Mouse (Mus musculus) frontal cortex, postnatal 36 days (tissue): ENCODE data around the gene Kcnn1.
"Not testable (repeated sequence)": the region's sequence is repeated elsewhere in the genome, so short reads cannot be mapped to it uniquely, and the experiment has no call there.

Experiments used
- DNase-seq, 2 experiments: peaks; one replicate each; pipeline ENCODE4 v3.0.0; 2022; ENCODE audit warnings: low spot score in 2 of 2

The Kcnn1 gene

DNA sequence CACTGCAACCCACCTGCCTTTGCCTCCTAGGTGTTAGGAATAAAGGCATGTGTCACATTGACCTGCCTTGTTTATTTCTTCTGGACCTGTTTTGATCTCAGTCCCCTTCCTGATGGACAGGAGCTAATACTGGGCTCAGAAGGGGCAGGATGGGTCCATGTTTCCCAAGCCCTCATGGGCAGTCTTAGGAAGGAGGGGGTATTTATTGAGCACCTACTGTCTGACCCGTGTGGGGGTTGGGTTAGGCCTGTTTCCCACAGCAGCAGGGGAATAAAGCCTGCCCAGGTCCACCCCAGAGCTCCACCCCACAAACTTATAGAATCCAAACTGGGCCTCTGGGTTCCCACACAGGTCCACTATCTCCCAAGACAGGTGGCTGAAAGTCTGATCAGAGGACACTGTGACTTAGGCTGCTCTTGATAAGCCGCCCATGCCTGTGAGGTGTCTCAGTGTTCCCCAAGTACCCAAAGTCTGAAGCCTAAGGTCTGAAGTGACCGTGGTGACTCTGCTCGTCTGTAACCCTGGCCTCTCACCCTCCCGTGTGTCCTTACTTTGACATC lies 19.8 kb downstream of the Kcnn1 start:
- no peak for DNase-seq

DNA sequence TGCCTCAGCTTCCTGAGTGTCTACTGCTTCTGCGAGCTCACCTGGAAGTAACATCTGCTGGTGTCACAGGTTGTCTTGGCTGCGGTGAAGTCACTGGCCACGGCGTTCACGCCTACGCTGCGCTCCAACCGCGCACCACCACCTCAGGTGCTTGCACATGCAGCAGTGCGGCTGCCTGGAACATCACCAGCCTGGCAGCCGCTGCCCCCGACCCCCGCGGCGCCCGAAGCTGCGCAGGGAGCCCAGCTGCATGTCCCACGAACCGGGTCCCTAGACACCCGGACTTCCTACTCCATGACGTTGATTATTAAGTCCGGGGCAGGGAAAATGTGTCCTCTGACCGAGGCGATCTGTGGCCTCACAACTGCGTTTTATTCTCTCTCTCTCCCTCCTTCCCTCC lies 20.6 kb downstream of the Kcnn1 start:
- DNase-seq: no peak

DNA sequence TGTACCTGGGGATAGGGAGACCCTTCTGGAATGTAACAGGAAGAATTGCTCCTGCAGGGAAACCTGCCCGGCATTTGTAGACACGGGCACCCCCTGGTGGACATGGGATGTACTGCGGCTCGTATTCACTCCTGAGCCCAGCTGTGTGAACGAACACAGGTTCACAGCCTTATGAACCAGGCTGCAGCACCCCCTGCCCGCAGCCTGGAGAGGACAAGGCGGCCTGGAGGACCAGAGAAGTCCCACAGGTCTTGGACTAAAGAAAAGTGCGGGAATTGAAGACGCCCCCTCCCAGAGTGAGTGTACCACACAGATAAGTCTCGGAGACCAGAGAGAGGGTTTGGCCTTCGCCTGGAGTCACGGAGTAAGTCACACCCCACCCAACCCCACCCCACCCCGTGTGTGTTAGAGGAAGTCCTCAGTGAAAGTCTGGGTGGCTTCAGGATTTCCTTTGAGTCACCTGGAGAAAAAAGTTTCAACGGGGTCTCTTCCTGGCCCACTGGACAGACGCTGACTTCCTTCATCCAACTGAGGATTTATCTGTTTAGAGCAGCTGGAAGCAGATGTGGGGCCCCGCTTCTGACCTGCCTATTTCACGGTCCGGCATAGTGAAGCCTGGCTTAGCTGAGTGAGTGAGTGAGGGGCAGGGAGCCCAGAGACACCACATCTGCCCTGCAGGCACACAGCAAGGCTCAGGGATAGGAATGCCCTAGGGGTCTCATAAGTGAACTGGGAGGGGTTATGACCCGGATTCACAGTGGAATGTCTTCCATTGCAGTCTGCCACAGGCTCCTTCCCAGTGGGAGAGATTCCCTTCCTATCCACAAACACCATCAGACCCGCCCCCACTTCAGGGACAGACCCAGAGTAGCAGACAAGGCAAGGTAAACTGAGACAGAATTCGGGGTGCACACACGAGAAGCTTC lies 21.6 kb downstream of the Kcnn1 start:
- DNase-seq: peak; percentile 93 to 94

DNA sequence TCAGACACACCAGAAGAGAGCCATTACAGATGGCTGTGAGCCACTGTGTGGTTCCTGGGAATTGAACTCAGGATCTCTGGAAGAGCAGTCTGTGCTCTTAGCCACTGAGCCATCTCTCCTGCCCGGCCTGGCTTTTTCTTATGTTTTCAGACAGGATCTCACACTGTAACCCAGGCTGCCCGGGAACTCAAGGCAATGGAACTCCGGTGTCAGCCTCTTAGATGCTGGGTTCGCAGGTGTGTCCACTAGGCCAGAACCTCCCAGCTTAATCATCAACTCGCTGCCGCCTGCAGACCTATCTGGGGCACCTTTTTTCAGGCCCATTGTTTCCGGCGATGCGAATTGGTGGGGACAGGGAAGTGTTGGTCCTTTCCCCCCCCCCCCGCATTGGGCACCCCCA lies 22.5 kb downstream of the Kcnn1 start:
- no peak for DNase-seq

DNA sequence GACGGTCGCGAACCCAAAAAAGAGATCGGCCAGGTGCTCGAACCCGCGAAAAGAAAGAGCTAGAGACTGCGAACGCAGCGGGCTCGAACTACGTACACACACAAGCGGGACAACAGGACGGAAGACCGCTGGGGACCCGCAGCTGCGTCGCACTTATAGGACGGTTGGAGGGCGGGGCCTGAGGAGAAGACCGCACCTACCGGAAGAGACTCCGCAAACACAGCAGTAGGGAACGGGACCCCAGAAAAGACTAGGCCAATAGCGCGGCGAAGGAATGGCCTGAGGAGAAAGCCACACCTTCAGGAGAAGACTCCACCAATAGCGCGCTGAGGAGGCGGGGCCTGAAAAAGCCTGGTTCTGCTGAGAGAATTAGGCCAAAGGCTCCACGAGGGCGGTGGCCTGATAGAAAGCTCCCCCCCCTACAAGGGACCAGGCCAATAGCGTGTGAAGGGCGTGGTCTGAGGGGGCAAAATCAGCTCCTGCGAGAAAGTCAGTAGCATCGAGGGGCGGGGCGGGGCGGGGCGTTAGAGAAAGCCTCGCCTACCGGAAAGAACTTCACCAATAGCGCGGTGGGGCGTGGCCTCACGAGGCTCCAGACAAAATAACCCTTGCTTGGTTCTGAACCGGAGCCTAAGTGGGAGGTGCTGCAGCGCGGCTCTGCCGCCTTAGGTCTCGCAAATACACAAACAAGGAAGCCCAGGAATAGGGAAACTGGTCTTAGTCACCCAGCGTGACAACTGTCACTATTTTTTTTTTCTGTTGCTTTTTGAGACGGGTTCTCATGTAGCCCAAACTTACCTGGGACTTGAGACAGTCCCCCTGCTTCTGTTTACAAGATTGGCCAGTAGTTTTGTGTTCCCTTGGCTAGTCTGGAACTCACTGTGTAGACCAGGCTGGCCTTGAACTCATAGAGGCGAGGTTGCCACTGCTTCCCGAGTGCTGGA lies 23.4 kb downstream of the Kcnn1 start, which contains the start of gene Arrdc2:
Arrdc2 (minus strand) TSS at position 313 of the 944 bp plus-strand sequence.
- peak; percentile 95 to 99 for DNase-seq

DNA sequence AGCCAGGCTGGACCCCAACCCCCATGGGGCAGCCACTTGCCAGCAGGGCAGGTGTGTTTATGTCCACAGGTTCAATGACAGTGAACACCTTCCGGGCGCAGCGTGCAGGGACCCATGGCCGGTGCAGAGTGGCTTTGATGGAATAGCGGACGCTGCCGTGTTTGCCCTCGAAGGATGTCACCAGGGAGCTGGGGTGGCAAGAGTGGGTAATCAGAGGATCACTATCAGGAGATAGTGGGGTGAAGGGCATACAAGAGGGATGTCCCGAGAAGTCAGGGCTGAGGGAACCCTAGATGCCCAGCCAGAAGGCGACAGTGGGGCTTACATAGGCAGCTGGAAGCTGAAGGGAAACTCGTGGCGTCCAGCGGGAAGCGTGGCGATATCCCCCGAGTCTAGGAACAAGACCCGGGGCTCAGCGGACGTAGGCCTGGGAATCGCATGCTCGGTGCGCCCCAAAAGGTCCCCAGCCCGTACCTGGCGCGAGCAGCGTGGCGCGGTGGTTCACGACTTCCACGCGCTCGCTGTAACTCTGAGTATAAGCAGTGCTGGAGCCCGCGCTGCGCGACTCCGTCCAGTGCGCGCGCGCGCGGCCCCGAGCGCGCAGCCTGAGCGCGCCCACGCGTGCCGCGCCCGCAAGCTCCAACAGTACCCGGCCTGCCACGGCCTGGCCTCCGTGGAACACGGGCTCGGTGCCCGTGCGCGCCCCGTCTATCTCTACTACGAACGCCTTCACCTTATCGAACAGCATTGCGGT lies 24.2 kb downstream of the Kcnn1 start:
- DNase-seq: peak in 1 of 2 experiments; percentile 41

DNA sequence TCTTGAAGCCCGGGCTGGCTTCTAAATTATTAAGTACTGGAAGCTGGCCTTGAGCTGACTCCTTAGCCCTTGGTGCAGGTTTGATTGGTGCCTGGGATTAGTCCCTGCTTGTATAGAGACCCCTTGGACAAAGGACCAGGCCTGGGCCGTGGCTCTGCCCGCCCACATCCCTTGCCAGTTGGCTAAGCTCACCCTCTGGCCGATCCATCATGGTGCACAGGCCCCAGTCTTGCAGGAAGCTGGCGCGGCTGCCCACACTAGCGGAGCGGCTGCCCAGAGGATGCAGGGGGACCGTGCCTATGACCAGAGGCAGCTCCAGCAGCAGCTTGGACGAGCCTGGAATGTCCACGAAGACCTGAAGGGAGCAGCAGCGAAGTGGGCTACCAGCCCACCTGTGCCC lies 26.4 kb downstream of the Kcnn1 start:
- DNase-seq: no peak

DNA sequence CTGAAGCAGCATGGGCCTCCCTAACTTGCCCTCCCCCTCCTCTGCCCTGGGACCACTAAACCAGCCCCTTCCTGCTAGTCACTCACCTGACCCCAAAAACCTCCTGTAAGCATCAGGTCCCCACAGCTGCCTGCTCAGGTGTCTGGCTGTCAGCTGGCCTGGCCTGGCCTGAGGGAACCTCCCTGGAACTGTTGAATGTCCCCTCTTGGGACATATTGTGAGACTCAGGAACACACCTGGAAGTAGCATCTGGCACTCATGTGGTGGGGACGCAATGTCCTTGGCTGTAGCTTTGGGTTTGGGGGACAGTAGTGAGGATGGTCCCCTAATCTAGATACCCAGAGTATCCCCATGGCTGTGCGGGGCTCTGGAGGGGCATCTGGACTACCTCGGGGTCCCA lies 29.0 kb downstream of the Kcnn1 start:
- DNase-seq: no peak

DNA sequence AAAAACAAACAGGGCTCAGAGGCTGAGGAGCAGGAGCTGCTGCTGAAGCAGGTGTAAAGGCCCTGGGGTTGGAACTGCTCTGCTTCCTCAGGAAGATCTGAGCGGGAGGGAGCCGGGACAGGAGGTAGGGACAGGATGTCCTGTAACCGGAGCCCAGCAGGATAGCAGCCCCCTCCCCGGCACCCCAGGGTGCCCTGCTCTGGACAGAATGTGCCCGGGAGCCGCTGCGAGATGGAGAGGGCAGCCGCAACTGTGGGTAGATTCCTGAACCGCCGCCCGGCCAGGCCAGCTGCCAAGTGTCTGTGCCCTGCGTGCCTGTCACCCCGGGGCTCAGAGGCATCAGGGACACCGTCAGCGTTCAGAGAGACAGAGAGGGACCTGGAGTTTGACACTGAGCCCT lies 29.5 kb downstream of the Kcnn1 start:
- peak in 1 of 2 experiments; percentile 39 for DNase-seq

DNA sequence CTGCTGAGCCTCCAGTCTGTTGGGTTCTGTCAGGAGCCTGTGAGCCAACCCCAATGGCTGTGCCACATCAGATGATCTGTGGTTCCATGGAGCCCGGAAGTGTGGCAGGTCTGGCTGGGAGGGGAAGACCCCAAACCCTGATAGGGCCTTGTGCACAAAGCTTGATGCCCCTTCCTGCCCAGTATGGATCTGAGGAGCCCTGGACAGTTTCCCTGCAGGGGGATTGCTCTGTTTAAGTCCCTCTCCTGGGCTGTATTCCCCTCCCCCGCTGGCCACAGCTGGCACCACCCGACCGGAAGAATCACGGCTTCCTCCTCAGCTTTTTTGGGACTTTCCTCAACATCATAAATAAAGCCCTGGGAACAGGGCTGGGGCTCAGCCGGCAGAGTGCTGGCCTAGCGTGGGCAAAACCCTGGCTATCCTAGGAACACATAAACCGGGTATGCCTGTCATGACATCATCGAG lies 30.0 kb downstream of the Kcnn1 start:
- no peak for DNase-seq

DNA sequence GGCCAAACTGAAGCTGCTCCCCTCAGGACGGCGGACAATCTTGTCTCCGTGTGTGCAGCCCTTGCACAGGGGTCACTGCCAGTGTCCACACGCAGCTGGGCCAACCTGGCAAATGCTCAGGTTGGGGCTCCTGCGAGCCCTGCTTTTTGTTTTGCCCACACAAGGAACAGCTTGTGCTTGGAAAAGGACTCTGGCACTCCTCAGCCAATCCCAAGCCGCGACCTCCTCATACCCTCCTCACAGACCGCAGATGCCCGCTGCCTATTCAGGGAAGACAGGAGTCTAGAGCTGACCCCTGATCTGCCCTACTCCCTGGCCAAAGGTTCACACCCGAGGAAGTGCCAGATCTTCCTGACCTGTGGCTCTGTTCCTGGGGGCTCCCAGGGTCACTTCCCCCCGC lies 30.7 kb downstream of the Kcnn1 start:
- no peak for DNase-seq

DNA sequence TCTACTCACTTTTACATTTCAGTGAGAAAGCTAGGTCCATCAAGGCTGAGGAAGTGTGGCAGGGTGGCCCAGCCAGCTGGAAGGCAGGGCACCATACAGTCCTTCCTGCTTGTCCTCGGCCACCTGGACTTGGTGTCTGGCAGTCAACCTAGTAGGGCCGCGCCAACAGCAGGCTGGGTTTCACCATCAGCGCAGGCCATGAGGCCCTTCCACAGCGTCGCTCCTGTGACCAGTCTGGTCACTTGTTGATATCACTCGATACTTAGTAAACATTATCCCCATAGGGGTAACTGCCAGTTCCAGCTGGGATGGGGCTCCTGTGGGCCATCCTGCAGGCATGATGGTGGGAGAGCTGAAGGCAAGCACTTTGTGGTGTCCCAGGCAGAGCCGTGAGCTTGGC lies 31.5 kb downstream of the Kcnn1 start:
- no peak for DNase-seq

DNA sequence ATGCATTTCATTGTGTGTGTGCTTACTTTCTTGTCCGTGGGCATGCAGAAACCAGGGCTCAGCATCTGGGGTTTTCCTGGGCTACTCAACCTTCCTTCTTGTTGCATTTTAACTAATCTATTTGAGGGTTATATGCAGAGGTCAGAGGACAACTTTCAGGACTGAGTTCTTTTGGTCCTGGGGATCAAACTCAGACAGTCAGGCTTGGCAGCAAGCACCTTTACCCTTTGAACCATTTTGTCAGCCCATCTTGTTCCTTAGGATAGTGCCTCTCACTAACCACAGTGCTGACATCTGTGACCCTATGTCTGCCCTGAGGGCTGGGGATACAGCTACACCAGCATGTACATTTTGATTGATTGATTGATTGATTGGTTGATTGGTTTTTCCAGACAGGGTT lies 35.3 kb downstream of the Kcnn1 start:
- no peak for DNase-seq

DNA sequence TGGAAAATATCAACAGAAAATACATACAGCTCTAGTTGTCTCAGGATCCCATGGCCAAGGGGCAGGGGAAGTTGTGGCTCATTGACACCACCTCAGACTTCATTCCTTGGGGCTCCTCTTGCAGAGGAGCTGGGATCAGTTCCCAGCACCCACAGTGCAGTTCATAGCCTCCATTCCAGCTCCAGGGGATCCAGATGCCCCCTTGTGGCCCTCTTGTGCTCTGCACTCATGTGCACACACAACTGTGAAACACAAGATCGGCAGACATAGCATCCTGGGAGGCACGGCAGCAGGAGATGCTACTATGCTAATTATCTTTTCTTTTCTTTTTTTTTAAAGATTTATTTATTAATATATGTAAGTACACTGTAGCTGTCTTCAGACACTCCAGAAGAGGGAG lies 36.0 kb downstream of the Kcnn1 start:
- no peak for DNase-seq

DNA sequence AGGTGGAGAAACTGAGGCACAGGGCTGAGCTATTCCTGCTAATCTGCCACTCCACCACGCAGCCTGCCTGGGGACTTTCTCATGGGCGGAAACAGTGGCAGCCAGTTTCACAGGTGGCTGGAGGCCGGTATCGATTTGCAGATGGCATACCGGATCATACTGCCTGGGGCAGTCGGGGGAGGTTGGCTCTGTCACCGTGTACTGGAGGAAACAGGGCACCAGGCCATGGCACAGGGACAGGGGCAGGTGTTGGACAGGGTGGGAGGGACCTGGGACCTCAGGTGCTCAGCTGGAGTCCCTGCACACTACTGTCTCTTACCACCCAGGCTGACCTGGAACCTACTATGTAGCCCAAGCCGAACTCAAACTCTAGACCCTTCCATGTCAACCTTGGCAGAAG lies 37.2 kb downstream of the Kcnn1 start:
- DNase-seq: no peak

DNA sequence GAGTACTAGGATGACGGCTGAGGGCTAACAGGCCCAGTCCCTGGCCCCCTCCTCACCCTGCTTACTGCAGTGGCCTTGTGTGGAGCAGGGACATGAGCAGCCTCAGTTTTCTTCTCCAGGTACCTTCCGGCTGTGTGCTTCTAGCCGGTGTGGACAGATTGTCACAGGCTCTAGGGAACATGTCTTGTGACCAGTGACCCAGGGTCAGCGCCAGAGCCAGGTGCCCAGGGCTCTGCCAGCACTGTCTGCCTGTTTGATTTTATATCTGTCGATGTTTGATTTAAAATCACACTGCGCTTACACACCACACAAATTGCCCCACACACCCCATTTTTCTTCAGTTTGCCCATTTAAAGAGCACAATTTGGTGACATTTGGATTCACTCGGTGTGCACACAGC lies 39.3 kb downstream of the Kcnn1 start:
- no peak for DNase-seq

DNA sequence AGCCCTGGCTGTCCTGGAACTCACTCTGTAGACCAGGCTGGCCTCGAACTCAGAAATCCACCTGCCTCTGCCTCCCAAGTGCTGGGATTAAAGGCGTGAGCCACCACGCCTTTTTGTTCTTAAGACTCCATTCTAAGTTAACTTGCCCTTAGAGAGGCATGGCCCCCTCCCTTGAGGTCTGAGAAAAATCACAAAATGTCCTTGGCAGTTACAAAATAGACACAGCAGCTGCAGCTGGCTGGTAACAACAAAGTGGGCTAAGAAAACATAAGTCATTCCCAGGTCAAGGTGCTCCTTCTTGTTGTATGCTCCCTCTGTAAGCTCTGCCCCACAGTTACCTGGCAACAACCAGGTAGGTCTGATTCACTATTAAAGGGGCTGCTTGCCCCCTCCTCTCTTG lies 40.5 kb downstream of the Kcnn1 start:
- not testable (repeated sequence) for DNase-seq

DNA sequence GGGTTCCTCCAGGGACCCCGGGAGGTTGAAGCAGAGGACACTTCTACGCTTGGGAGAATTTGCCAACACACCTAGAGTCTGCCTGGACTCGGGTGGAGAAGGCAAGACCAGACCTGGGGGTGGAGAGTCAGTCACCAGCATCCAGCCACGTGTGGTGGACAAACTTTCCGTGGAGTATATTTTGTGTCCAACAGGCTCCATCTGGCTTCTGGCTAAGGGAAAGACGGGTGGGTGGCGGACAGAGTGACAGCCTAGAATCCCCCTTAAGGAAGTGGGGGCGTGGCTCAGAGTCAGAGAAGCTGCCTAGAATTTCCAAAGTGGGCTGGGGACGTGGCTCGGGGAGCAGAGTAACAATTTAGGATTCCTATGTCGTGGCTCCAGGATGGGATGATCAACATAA lies 41.1 kb downstream of the Kcnn1 start:
- peak in 1 of 2 experiments; percentile 43 for DNase-seq

DNA sequence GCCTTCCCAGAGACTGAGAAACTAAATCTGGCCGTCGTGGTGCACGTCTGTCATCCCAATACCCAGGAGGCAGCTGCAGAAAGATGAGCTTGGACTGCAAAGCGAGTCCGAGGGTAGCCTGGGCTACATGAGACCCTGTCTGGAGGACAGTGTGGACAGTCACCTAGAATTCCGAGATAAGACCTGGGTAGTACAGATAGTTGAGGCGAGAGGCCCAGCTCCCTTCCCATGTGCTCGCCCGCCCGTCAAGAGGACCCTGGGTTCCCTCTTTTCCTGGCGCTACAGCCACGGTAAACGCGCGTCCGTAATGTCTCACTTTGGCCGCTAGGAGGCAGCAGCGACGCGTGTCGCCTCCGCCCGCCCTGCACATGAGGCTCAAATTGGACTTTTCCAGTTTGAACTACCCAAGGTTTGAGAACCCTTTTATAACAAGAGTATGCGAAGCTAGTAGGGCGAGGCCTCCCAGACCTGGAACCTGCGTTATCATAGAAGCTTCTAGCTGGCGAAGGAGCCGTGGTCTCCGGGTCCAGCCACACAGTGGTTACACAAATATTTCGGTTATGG lies 41.6 kb downstream of the Kcnn1 start:
- DNase-seq: peak in 1 of 2 experiments; percentile 60

DNA sequence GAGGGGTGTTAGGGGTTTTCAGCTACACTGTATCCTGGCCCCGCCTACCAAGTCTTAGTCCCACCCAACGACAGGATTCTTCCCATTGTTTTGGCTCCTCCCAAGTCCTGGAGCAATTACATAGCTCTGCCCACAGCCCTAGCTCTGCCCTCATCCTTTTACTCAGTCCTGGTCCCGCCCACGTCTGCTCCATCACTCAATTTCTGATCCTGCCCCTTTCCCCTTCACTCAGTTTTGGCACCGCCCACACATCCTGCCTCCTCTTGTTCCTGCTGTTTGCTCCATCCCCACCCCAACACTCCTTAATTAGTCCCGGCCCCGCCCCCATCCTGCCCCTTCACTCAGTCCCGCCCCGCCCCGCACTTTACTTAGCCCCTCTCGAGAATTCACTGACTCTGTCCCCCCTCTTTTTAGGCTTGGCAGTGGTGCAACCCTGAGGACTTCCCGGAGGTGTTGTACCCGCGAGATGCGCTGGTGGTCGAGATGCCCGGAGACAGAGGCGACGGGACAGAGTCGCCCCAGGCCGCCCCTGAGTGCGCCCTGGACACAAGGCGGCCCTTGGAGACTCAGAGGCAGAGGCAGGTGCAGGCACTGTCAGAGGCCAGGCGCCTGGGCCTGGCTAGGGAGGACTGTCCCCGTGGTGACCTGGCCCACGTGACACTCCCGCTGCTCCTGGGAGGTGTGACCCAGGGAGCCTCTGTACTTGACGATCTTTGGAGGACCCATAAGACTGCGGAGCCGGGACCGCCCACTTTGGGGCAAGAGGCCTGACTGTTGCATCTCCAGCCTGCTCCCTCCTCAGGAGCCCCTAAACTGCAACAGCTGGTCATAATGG lies 42.7 kb downstream of the Kcnn1 start:
- no peak for DNase-seq
